Mouse (Mus musculus) heart, postnatal 0 days (tissue): ENCODE measurements around the gene Rab4a.

ENCODE experiments used
- CTCF ChIP-seq: IDR thresholded peaks from 2 replicates; pipeline ENCODE4 v1.5.1; 2016; ENCODE audit warnings: antibody characterized with exemption, control low read depth, low read depth
- EP300 ChIP-seq: IDR thresholded peaks from 2 replicates; pipeline ENCODE4 v1.6.1; 2016; ENCODE audit warnings: antibody characterized with exemption, low read depth

- TF ChIP-seq CTCF (no peak), EP300 (no peak)
Measured at GRCm38 (mm10) chr8:123827523-123827922, 21.7 kb downstream of the Rab4a start.
